Mouse (Mus musculus): ENCODE measurements around the gene Prpf40a. TPM values are rescaled to one million over a fixed set of nuclear protein-coding genes. Genes with fewer than 3 reads are reported as not detected.

Gene Prpf40a
- total and polyA plus RNA-seq, 3 experiments = 81.5 to 154 (median 91.6) TPM

DNA sequence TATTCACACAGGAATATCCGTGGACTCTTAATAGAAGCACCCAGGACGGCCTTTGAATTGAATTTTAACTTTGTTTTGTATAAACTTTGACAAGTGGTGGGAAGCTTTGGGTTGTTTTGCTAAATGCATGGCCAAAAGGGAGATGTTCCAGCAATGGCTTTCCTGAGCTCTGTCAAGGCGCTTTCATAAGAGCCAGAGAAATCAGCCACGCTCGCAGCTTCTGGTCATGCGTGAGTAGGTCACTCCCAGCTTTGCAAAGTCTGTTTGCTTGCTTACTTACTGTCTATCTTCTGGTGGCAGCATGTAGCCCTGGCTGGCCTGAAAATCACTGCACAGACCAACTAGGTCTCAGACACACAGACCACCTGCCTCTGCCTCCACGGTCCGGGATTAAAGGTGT is 84.6 kb downstream of the Prpf40a start (continued):
- no peak for TF ChIP-seq MYC (IDR thresholded peaks at IDR 0.05; ENCODE audit: low read depth, low read length)

GRCm38 (mm10) chr2:53106056-53106455 is 85.0 kb downstream of the Prpf40a start:
- Histone ChIP-seq H3K36me3 (replicated peaks in 1 of 2; ENCODE audit: control insufficient read depth in 1 of 2, insufficient read depth in 1 of 2, low read length in 1 of 2) (peaks cover 0 to 2% of the 10 kb centered on the region in 2 experiments), H3K4me1 (ENCODE audit: control insufficient read depth in 1 of 2, insufficient read depth in 2 of 2) (peaks cover 0 to 13% of the 10 kb centered on the region in 2 experiments; a peak in 2 of 4 replicates), H3K27ac (ENCODE audit: insufficient read depth, low read depth) (no peak overlapping the region), H3K79me2 (replicated peaks; ENCODE audit: control insufficient read depth, extremely low read depth, insufficient read depth, poor library complexity, severe bottlenecking) (no peaks in the 10 kb centered on the region), H3K4me3 (replicated peaks in 1 of 3; ENCODE audit: low read depth in 2 of 3, low read length in 2 of 3, poor library complexity in 1 of 3) (no peak overlapping the region), H3K4me2 (ENCODE audit: insufficient read depth, low read depth, poor library complexity, severe bottlenecking) (no peak overlapping the region), H3K9ac (ENCODE audit: insufficient read depth, low read depth) (no peak overlapping the region), H3K9me3 (replicated peaks; ENCODE audit: low read length) (no peaks in the 10 kb centered on the region), H3K27me3 (replicated peaks) (no peaks in the 10 kb centered on the region)
- dilution Hi-C loops (cut with MboI; ENCODE audit: extremely low pct_ligation_motif_present, extremely low pct_unique_long_range_greater_than_20kb, low sequenced_read_pairs) (no loop called here), in situ Hi-C loops (cut with MboI; ENCODE audit: low pct_ligation_motif_present, low pct_unique_long_range_greater_than_20kb, low sequenced_read_pairs) (no loop called here)
- DNase-seq (ENCODE audit: extremely low read depth) = no peak
- TF ChIP-seq UBTF (IDR thresholded peaks at IDR 0.05; ENCODE audit: low read depth, low read length) = no peak
- TF ChIP-seq ZNF384 (IDR thresholded peaks at IDR 0.05; ENCODE audit: low read depth, low read length) = no peak
- no peak for TF ChIP-seq SMC3 (IDR thresholded peaks at IDR 0.05; ENCODE audit: low read depth, low read length)
- no peak for TF ChIP-seq ZKSCAN1 (IDR thresholded peaks at IDR 0.05; ENCODE audit: borderline replicate concordance, low read depth, low read length)
- TF ChIP-seq MAFK (IDR thresholded peaks at IDR 0.05; ENCODE audit: insufficient replicate concordance, low read length) = no peak
- no peak for TF ChIP-seq MAZ (IDR thresholded peaks at IDR 0.05; ENCODE audit: low read depth, low read length)
- TF ChIP-seq ZMIZ1 (IDR thresholded peaks at IDR 0.05; ENCODE audit: low read depth, low read length) = no peak
- no peak for TF ChIP-seq TCF12 (IDR thresholded peaks at IDR 0.05; ENCODE audit: low read depth, low read length)
- no peak for TF ChIP-seq HCFC1 (IDR thresholded peaks at IDR 0.05; ENCODE audit: low read depth, low read length)
- no peak for TF ChIP-seq TBP (conservative IDR thresholded peaks at IDR 0.05; ENCODE audit: low read depth, low read length)
- no peak for TF ChIP-seq USF1 (IDR thresholded peaks at IDR 0.05; ENCODE audit: low read depth, low read length)
- TF ChIP-seq CTCF (conservative IDR thresholded peaks at IDR 0.05 in 1 of 2, IDR thresholded peaks at IDR 0.05 in 1 of 2; ENCODE audit: low read depth in 2 of 2, low read length in 2 of 2) = no peak
- TF ChIP-seq EP300 (IDR thresholded peaks at IDR 0.05; ENCODE audit: low read length) = no peak
- no peak for TF ChIP-seq MXI1 (IDR thresholded peaks at IDR 0.05; ENCODE audit: low read depth, low read length)
- no peak for TF ChIP-seq RCOR1 (conservative IDR thresholded peaks at IDR 0.05; ENCODE audit: low read depth, low read length)
- TF ChIP-seq PAX5 (IDR thresholded peaks at IDR 0.05; ENCODE audit: low read length) = no peak
- no peak for TF ChIP-seq KAT2A (IDR thresholded peaks at IDR 0.05; ENCODE audit: insufficient replicate concordance, low read length)
- TF ChIP-seq GABPA (IDR thresholded peaks at IDR 0.05; ENCODE audit: insufficient replicate concordance, low read depth, low read length) = no peak

- peaks cover 0 to 2% of the 10 kb centered on the region in 2 experiments for H3K36me3 ChIP-seq (replicated peaks in 1 of 2; ENCODE audit: control insufficient read depth in 1 of 2, insufficient read depth in 1 of 2, low read length in 1 of 2)
- TF ChIP-seq SIN3A (IDR thresholded peaks at IDR 0.05; ENCODE audit: low read length) = no peak
- no peak for TF ChIP-seq TCF12 (IDR thresholded peaks at IDR 0.05; ENCODE audit: low read depth, low read length)
- no peak for TF ChIP-seq ELF1 (IDR thresholded peaks at IDR 0.05; ENCODE audit: low read depth, low read length)
- TF ChIP-seq TBP (conservative IDR thresholded peaks at IDR 0.05; ENCODE audit: low read depth, low read length) = no peak
- TF ChIP-seq CTCF (conservative IDR thresholded peaks at IDR 0.05 in 1 of 2, IDR thresholded peaks at IDR 0.05 in 1 of 2; ENCODE audit: low read depth in 2 of 2, low read length in 2 of 2) = no peak
- TF ChIP-seq ZC3H11A (IDR thresholded peaks at IDR 0.05; ENCODE audit: low read depth, low read length) = no peak
- TF ChIP-seq PAX5 (IDR thresholded peaks at IDR 0.05; ENCODE audit: low read length) = no peak
- no peak overlapping the region for H3K4me3 ChIP-seq (replicated peaks in 1 of 3; ENCODE audit: low read depth in 2 of 3, low read length in 2 of 3, poor library complexity in 1 of 3)
- H3K9me3 ChIP-seq (replicated peaks; ENCODE audit: low read length) = no peaks in the 10 kb centered on the region
- no peaks in the 10 kb centered on the region for H3K27me3 ChIP-seq (replicated peaks)
- dilution Hi-C loops (cut with MboI; ENCODE audit: extremely low pct_ligation_motif_present, extremely low pct_unique_long_range_greater_than_20kb, low sequenced_read_pairs) (no loop called here), in situ Hi-C loops (cut with MboI; ENCODE audit: low pct_ligation_motif_present, low pct_unique_long_range_greater_than_20kb, low sequenced_read_pairs) (no loop called here)
- H3K79me2 ChIP-seq (replicated peaks; ENCODE audit: control insufficient read depth, extremely low read depth, insufficient read depth, poor library complexity, severe bottlenecking) = no peaks in the 10 kb centered on the region
- no peak for DNase-seq (ENCODE audit: extremely low read depth)
- H3K9ac ChIP-seq (ENCODE audit: insufficient read depth, low read depth) = no peak overlapping the region
- H3K4me1 ChIP-seq (ENCODE audit: control insufficient read depth in 1 of 2, insufficient read depth in 2 of 2) = peaks cover 0 to 15% of the 10 kb centered on the region in 2 experiments; a peak in 2 of 4 replicates
- no peak overlapping the region for H3K27ac ChIP-seq (ENCODE audit: insufficient read depth, low read depth)
- no peak overlapping the region for H3K4me2 ChIP-seq (ENCODE audit: insufficient read depth, low read depth, poor library complexity, severe bottlenecking)
These were observed 85.7 kb downstream of the Prpf40a start for GRCm38 (mm10) chr2:53105408-53105807.
